Mouse (Mus musculus): ENCODE measurements around the gene Rps18. TPM values are rescaled to one million over a fixed set of nuclear protein-coding genes. Genes with fewer than 3 reads are reported as not detected.

The Rps18 gene
- total and polyA plus RNA-seq, 3 experiments: 286 to 1,183 TPM; not detected in 1

- no peak for TF ChIP-seq NELFE (IDR thresholded peaks at IDR 0.05; ENCODE audit: low read depth, low read length)
- TF ChIP-seq GATA1 (IDR thresholded peaks at IDR 0.05; ENCODE audit: low read depth, low read length): no peak
- no peak for TF ChIP-seq UBTF (IDR thresholded peaks at IDR 0.05; ENCODE audit: borderline replicate concordance, insufficient read depth, low read depth, low read length)
- peak in 1 of 2 experiments; percentile 57; a peak in 1 of 4 replicates for TF ChIP-seq USF2 (IDR thresholded peaks at IDR 0.05; ENCODE audit: borderline replicate concordance in 1 of 2, insufficient read depth in 1 of 2, low read depth in 1 of 2, low read length in 2 of 2)
- no peak for TF ChIP-seq BHLHE40 (IDR thresholded peaks at IDR 0.05; ENCODE audit: borderline replicate concordance, low read depth, low read length)
- no peak for TF ChIP-seq HCFC1 (IDR thresholded peaks at IDR 0.05; ENCODE audit: low read depth, low read length)
- no peak for TF ChIP-seq POLR2AphosphoS5 (IDR thresholded peaks at IDR 0.05; ENCODE audit: borderline replicate concordance, low read depth, low read length)
- no peak for TF ChIP-seq RAD21 (IDR thresholded peaks at IDR 0.05; ENCODE audit: low read depth, low read length)
- TF ChIP-seq MYC (IDR thresholded peaks at IDR 0.05; ENCODE audit: low read depth, low read length): 0 out of 2 replicates have a peak, but pooled peaks have one; percentile 37
- TF ChIP-seq CTCF (IDR thresholded peaks at IDR 0.05 in 2 of 3, conservative IDR thresholded peaks at IDR 0.05 in 1 of 3; ENCODE audit: control insufficient read depth in 1 of 3, insufficient read depth in 1 of 3, low read depth in 2 of 3, low read length in 3 of 3, poor library complexity in 1 of 3, severe bottlenecking in 1 of 3): peak; percentile 3 to 52 (median 32); a peak in 5 of 6 replicates
- no peak for TF ChIP-seq ZNF384 (IDR thresholded peaks at IDR 0.05; ENCODE audit: low read depth, low read length)
- TF ChIP-seq MAZ (IDR thresholded peaks at IDR 0.05; ENCODE audit: low read depth, low read length): no peak
- no peak for TF ChIP-seq E2F4 (IDR thresholded peaks at IDR 0.05; ENCODE audit: borderline replicate concordance, low read depth, low read length)
- no peak for TF ChIP-seq ETS1 (IDR thresholded peaks at IDR 0.05; ENCODE audit: low read depth, low read length)
- TF ChIP-seq MAFK (IDR thresholded peaks at IDR 0.05; ENCODE audit: borderline replicate concordance, low read depth, low read length): no peak
- no peak for TF ChIP-seq GABPA (IDR thresholded peaks at IDR 0.05; ENCODE audit: low read depth, low read length)
- no peak for TF ChIP-seq ZC3H11A (IDR thresholded peaks at IDR 0.05; ENCODE audit: low read depth, low read length)
Measured at GRCm38 (mm10) chr17:33968927-33969326, 13.1 kb upstream of the Rps18 start (continued).

DNA sequence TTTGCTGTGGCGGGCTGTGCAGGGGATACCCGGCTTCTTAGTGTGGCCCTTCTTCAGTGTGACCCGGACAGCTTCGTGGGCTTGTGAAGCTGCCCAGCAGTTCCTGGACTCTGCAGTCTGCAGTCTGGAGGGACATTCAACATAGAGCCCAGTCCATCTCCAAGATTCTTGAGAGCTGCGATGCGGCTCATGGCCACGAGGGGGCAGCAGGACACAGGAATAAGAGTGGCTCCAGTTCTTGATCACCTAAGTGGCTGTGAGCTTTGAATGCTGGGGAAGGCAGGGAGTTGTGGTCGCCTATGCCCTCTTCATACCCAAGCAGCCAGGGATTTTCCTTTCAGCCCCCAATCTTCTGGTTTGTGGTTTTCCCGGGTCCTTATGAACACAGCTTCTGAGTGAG lies 12.7 kb upstream of the Rps18 start:
- no peaks in the 10 kb centered on the region for H3K9me3 ChIP-seq (replicated peaks; ENCODE audit: insufficient read depth, low read length)
- H3K9ac ChIP-seq (ENCODE audit: control insufficient read depth, low read depth, low read length, poor library complexity, severe bottlenecking): no peak overlapping the region
- H3K27ac ChIP-seq (ENCODE audit: control insufficient read depth, low read depth, low read length): no peak overlapping the region
- no peak overlapping the region for H3K4me3 ChIP-seq (ENCODE audit: control insufficient read depth in 1 of 2, insufficient read depth in 1 of 2, low read depth in 2 of 2, low read length in 2 of 2)
- no peaks in the 10 kb centered on the region for H3K27me3 ChIP-seq (ENCODE audit: control insufficient read depth in 1 of 2, insufficient read depth in 2 of 2, low read length in 2 of 2)
- no peaks in the 10 kb centered on the region for H3K4me1 ChIP-seq (ENCODE audit: control insufficient read depth in 1 of 2, insufficient read depth in 2 of 2, low read length in 2 of 2)
- no peaks in the 10 kb centered on the region for H3K36me3 ChIP-seq (ENCODE audit: control insufficient read depth in 1 of 2, insufficient read depth in 2 of 2, low read length in 2 of 2)
- TF ChIP-seq ETS1 (IDR thresholded peaks at IDR 0.05; ENCODE audit: low read depth, low read length) (no peak), KAT2A (conservative IDR thresholded peaks at IDR 0.05; ENCODE audit: low read depth, low read length) (no peak), RAD21 (IDR thresholded peaks at IDR 0.05; ENCODE audit: low read depth, low read length) (peak; percentile 26), SMC3 (IDR thresholded peaks at IDR 0.05; ENCODE audit: low read depth, low read length) (peak; percentile 31; the same call in 1 of the 2 replicates), MAX (IDR thresholded peaks at IDR 0.05; ENCODE audit: low read length) (no peak), MAZ (IDR thresholded peaks at IDR 0.05; ENCODE audit: low read depth, low read length) (no peak), CTCF (IDR thresholded peaks at IDR 0.05 in 2 of 3, conservative IDR thresholded peaks at IDR 0.05 in 1 of 3; ENCODE audit: control insufficient read depth in 1 of 3, insufficient read depth in 1 of 3, low read depth in 2 of 3, low read length in 3 of 3, poor library complexity in 1 of 3, severe bottlenecking in 1 of 3) (peak; percentile 28 to 60 (median 44); a peak in 5 of 6 replicates)
- peak; percentile 63 for DNase-seq (ENCODE audit: low read depth, low spot score)
- H3K79me2 ChIP-seq (ENCODE audit: control insufficient read depth, insufficient read depth, low read length, poor library complexity): no peaks in the 10 kb centered on the region

Data from MEL (cell line).